Mouse (Mus musculus) liver, embryonic 14.5 days (tissue): ENCODE results near the gene Ccdc167.

ENCODE experiments used
- CTCF ChIP-seq: IDR thresholded peaks from 2 replicates; pipeline ENCODE4 v1.5.1; 2016; ENCODE audit warnings: antibody characterized with exemption, low read depth, control low read depth
- EP300 ChIP-seq: IDR thresholded peaks from 2 replicates; pipeline ENCODE4 v1.6.1; 2016; ENCODE audit warnings: antibody characterized with exemption, low read depth

DNA sequence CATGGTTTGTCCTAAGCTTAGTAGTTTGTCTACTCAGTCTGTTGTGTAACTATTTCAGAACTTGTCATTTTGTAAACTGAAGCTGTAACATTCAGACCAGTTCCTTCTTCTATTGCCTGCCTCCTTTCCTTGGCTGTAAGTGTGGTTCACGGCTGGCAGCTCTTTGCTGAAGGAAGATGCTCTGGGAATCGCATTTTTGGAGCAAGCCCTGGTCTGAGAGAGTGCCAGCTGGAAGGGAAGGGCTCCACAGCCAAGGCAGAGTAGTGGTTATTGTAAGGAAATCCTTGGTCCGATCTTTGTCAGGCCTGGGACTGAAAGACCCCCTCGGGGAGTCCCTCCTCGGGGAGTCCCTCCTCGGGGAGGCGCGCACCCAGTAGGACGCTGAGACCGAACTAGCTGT lies 28.2 kb downstream of the Ccdc167 start:
- no peak for TF ChIP-seq CTCF
- TF ChIP-seq EP300 = no peak
